Mouse (Mus musculus): ENCODE measurements around the gene Rai1.

- no peak for TF ChIP-seq MAX (IDR thresholded peaks at IDR 0.05)
- TF ChIP-seq CTCF (IDR thresholded peaks at IDR 0.05; ENCODE audit: control insufficient read depth, insufficient read depth, insufficient read length) = no peak
- TF ChIP-seq MYOD1 (IDR thresholded peaks at IDR 0.05; ENCODE audit: control insufficient read depth, insufficient read length, low read depth) = no peak
- TF ChIP-seq CEBPB (IDR thresholded peaks at IDR 0.05; ENCODE audit: low read depth) = no peak
- TF ChIP-seq USF1 (IDR thresholded peaks at IDR 0.05; ENCODE audit: low read depth) = no peak
Measured at GRCm38 (mm10) chr11:60240509-60240908, 135.7 kb downstream of the Rai1 start.
